Mouse (Mus musculus) lung, adult 18-20 months (tissue): ENCODE measurements at regions not wholly inside any gene's neighbourhood (a gene's known extent, or its start where the extent isn't known, plus 50 kb on each side); places are given as distances from the start of the nearest gene placed in this dataset.

Source experiments
- DNase-seq, 2 experiments: peaks; one replicate each; pipeline ENCODE4 v3.0.0; 2022; ENCODE audit warnings: mixed read lengths in 2 of 2

- DNase-seq, result no peak
These were observed 62.9 kb downstream of the Cst10 start for GRCm38 (mm10) chr2:149467801-149468200.

DNA sequence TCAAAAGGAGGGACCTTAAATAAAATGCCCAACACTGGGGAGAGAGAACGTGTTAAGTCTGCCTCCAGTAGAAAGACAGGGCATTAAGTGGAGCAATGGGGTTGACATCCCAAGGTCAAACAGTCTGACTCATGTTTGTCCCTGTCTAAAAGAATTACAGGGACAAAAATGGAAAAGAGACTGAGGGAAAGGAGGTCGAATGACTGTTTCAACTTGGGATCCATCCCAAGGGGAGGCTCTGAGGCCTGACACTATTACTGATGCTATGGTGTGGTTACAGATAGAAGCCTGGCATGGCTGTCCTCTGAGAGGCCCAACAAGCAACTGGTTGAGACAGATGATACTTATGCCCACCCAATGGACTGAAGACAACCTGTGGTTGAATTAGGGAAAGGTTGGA, 67.6 kb downstream of the Cst10 start:
- no peak for DNase-seq

DNA sequence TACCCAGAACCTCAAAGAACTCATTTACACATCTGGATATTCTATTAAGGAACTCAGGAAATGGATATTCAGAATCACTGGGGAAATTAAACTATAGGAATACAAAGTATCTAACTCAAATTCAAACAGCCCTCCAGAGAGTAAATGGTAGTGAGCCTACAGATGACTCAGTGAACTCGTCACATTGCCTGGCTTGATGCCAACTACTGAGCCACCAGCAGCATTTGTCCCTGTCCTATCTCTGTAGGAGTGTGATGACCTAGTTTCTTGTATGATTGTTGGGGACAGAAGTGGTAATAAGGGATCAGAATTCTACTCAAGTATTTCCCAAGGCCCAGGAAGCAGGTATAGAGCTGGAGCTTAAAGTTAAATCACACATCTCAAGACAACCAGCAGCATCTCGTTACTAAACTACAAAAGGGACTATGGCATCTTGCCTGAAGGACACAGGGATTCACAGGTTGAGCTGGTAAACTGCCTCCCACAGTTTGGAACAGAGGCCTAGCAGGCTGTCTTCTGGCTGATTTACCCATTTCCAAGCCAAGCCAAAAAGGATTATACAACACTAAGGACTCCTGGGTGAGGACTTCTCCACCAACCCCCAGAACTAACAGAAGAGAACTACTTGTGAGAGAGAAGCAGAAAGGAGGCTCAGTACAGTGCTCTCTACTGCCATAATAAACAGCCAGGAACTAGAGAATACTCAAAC, 88.6 kb downstream of the Cst10 start:
- DNase-seq, result no peak

DNA sequence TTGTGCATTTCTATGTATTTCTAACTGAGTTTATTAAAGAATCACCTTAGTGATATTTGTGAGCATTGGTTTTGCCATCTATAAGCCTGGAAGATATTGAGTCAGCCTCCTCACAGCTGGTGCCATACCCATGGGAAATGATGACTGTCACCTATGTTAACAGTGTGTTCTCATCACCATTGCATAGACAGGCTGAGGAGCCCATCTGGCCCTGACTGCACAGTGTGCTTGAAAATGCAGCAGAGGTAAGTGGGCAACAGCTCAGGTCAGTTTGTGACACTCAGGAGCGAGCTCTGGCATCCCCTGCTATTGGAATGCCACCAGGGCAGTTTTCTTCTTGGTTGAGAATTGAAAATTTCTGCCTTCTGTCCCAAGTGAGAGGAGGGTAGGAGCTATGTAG, 108.0 kb downstream of the Cst10 start:
- no peak for DNase-seq

- no peak for DNase-seq
These were observed 119.6 kb downstream of the Cst10 start for GRCm38 (mm10) chr2:149524424-149524823.

DNA sequence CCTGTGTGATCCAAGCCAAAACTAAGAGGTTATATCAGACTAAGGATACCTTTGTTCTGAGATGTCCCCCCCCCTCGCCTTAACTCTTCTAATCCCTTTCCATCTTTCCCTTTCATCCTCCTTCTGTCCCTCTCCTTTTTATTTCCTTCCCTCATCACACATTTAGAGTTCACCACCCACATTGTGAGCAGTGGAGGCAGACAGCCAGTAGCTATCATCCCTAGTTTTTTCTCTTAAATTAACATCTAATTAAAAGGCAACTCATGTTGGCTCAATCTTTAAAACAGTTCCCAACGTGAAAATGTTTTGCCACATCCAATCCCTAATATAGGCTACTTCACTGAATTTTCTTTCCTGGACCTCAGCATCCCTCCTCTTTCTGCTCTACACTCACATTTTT, 138.0 kb downstream of the Cst10 start:
- no peak for DNase-seq

- no peak for DNase-seq
These were observed 140.9 kb downstream of the Cst10 start for GRCm38 (mm10) chr2:149545708-149546107.

DNA sequence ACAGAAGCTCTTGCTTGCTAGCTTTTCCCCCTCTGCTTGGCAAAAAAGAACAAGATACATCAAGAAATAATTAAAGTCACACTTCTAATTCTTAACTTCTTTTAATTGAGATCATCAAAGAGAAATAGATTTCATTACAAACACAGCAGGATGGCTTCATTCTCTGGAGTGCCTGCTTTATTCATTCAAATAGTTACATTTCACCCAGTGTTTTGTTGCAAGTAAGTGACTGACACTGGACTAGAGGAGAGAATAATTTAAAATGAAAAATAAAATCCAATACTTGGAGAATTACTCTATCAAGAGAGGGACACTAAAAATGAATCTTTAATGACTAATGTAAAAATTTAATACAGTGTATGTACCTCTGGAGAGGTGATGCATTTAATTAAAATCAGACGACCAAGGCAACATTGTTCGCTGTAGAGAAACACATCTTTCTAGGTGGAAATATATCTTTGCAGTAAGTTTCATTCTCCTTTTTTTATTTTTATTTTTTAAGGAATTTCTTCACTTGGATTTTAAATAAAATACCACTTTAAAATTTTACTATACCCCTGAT, 141.9 kb downstream of the Cst10 start:
- DNase-seq, result no peak

DNA sequence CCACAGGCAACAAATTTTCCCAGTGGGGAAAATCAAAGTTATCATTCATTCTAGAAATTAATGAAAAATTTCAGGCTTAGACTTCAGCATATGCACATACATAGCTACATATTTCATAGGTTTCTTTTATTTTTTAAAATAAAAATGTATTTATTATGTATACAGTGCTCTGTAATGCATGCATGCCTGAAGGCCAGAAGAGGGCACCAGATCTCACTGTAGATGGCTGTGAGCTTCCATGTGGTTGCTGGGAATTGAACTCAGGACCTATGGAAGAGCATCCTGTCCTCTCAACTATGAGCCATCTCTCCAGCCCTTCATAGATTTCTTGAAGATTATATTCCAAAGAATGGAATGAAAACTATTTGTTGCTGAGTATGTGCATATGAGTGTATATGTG, 150.4 kb downstream of the Cst10 start:
- DNase-seq, result no peak

GRCm38 (mm10) chr2:149573773-149574172, 168.9 kb downstream of the Cst10 start:
- DNase-seq, result no peak

- no peak for DNase-seq
These were observed 197.7 kb downstream of the Cst10 start for GRCm38 (mm10) chr2:149602581-149602980.

- no peak for DNase-seq
These were observed 208.5 kb downstream of the Cst10 start for GRCm38 (mm10) chr2:149613381-149613780.

- DNase-seq, result no peak
These were observed 209.5 kb downstream of the Cst10 start for GRCm38 (mm10) chr2:149614078-149614939.

DNA sequence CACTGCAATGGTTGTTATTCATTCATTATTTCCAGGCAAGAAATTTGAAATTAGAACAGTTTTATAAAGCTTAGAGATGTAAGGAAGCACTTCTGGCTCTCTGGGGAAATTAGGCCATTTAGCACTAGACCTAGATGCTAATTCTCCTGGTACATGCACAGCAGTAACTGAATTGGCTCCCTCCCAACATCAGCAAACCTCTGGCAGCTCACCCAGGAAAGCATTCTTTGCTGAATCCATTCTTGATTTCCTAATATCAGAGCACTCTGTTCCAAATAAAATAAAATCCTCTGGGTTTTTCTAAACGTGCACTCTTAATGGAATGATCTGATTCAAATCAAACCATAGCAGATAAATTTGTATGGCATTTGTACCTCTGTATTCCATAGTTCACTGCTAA, 203.4 kb upstream of the Syndig1 start:
- peak; percentile 25 to 34 for DNase-seq

- no peak for DNase-seq
These were observed 187.8 kb upstream of the Syndig1 start for GRCm38 (mm10) chr2:149641207-149641606.

DNA sequence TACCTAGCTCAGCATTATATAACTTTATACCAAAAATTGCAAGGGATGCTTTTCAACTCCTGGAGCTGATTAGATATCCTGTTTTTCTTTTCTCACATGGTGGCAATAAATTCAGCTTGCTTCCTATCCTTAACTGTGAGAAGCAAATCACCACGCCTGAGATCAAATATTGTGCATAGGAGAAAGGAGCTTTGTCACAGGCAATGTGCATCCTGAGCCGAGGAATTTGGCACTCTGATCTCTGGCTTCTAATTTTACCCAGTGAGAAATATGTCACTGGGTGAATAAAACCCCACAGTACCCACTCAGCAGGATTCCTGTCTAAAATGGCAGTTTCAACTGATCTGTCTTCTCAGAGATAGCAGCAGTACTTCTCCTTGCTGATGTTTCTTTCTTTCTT, 177.2 kb upstream of the Syndig1 start:
- no peak for DNase-seq

- no peak for DNase-seq
These were observed 167.9 kb upstream of the Syndig1 start for GRCm38 (mm10) chr2:149661086-149661485.

GRCm38 (mm10) chr2:149664377-149664776, 164.6 kb upstream of the Syndig1 start:
- DNase-seq, result no peak

- DNase-seq, result no peak
These were observed 162.6 kb upstream of the Syndig1 start for GRCm38 (mm10) chr2:149666412-149666811.

DNA sequence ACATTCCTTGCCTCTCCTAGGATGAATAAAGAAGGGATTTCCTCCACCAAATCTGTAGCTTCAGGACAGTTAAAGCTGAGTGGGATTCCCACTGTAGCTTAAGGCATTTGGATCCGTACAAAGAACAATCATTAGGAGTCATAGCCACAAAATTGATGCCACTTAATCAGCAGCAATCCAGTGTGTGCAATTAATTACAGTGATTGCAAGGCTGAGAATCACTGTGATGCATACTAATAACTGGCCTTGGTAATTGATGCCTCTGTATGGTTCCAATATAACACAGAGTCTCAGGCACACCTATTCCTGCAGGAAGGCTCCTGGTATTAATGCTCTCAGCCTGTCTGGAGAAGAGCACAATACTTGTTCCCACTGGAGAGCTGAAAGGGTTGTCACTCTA, 157.1 kb upstream of the Syndig1 start:
- no peak for DNase-seq

- DNase-seq, result peak; percentile 11 to 20
These were observed 149.1 kb upstream of the Syndig1 start for GRCm38 (mm10) chr2:149679822-149680459.

GRCm38 (mm10) chr2:149722342-149722741, 106.7 kb upstream of the Syndig1 start:
- DNase-seq, result no peak

DNA sequence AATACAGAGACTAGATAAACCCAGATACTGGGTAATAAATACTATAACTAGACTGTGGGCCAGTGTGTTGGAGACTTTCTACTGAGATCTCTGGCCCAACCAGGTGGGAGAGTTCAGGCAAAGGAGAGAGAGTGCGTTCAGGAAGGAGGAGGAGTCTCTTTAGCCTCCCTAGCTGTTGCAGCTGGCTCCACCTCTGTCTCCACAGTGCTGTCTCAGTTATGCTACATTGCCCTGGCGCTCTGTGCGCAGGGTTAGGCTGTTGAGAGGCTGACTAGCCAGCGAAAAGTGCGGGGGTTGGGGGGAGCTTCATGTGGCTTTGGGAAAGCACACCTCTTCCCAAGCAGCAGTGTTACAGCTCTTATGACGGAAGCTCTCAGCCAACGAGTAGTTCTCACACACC, 104.7 kb upstream of the Syndig1 start:
- DNase-seq, result no peak
